Mouse (Mus musculus) stomach, postnatal 0 days (tissue): ENCODE measurements around the gene Tmem104.

ENCODE experiments used
- CTCF ChIP-seq: IDR thresholded peaks from 2 replicates; pipeline ENCODE4 v1.5.1; 2016; ENCODE audit warnings: antibody characterized with exemption, low read depth, mild to moderate bottlenecking, moderate library complexity
- EP300 ChIP-seq: optimal IDR thresholded peaks from 2 replicates; pipeline ENCODE3; 2016; ENCODE audit warnings: antibody characterized with exemption

DNA sequence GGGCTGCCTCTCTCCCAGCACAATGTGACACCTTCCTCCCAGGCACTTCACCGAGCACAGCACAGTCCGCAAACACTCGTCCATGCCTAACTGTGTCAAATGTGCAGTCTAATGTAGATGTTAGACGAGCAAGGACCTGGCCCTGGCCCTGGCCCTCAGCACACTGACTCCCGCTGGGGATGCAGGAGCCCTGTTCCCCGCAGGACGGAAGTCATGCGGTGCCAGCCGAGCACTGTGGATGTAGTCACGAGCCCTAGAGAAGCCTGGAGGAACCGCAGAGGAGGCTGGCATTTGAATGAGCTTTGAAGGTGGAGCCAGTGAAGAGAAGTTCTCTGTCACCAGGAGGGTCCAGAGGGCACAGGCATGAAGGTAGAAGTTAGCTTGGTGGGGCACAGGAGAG, 36.2 kb downstream of the Tmem104 start:
- TF ChIP-seq EP300 (no peak), CTCF (no peak)
